ENCODE assay signal across 24 mouse cellular contexts in genomic region chr3:31123098-31123497, GRCm38 (mm10). TPM values are rescaled to one million over a fixed set of nuclear protein-coding genes. Genes with fewer than 3 reads are reported as not detected.
DNase-seq lines count a peak whose midpoint lies in the region; ATAC-seq and TF ChIP-seq lines count a peak whose summit lies in the region.
"Had no signal": no experiment of that assay in that cellular context is flagged by ENCODE, and none has a peak within 500 bp of the region (broad histone marks: within the 10 kb centered on the region; RNA-seq: fewer than 3 reads in every experiment).

No protein-coding gene starts in this region.

- no peaks in the 10 kb centered on the region for H3K9me3 ChIP-seq in intestine, postnatal 0 days (ENCODE audit: control insufficient read depth)
- H3K9me3 ChIP-seq in intestine, embryonic 15.5 days: no peaks in the 10 kb centered on the region
- H3K9me3 ChIP-seq in liver, embryonic 16.5 days (replicated peaks; ENCODE audit: control insufficient read depth, low read length): no peaks in the 10 kb centered on the region
- H3K9me3 ChIP-seq in liver, embryonic 12.5 days (replicated peaks): no peaks in the 10 kb centered on the region
- H3K9me3 ChIP-seq in midbrain, embryonic 11.5 days (ENCODE audit: control insufficient read depth, low read length): no peaks in the 10 kb centered on the region
- H3K9me3 ChIP-seq in midbrain, embryonic 15.5 days: no peaks in the 10 kb centered on the region
- H3K9me3 ChIP-seq: embryonic facial prominence, embryonic 10.5 days; embryonic facial prominence, embryonic 12.5 days; forebrain, embryonic 13.5 days; forebrain, embryonic 15.5 days; G1E had no signal

- H3K36me3 ChIP-seq in intestine, postnatal 0 days (ENCODE audit: control insufficient read depth, insufficient read depth): peaks cover 39% of the 10 kb centered on the region
- peaks cover 13% of the 10 kb centered on the region; the same call in 1 of the 2 replicates for H3K36me3 ChIP-seq in intestine, embryonic 15.5 days
- H3K36me3 ChIP-seq in liver, embryonic 16.5 days (ENCODE audit: control insufficient read depth, insufficient read depth): peaks cover under 1% of the 10 kb centered on the region; the same call in 1 of the 2 replicates
- H3K36me3 ChIP-seq in liver, embryonic 12.5 days: peaks cover 32% of the 10 kb centered on the region
- peaks cover 7% of the 10 kb centered on the region for H3K36me3 ChIP-seq in midbrain, embryonic 11.5 days (ENCODE audit: control insufficient read depth, insufficient read depth, low read length)
- H3K36me3 ChIP-seq in midbrain, embryonic 15.5 days (replicated peaks): peaks cover 25% of the 10 kb centered on the region

- no peak overlapping the region for H3K4me3 ChIP-seq in intestine, postnatal 0 days (ENCODE audit: low read depth, low read length)
- no peak overlapping the region for H3K4me3 ChIP-seq in intestine, embryonic 15.5 days (replicated peaks)
- H3K4me3 ChIP-seq in liver, embryonic 16.5 days (ENCODE audit: low read depth, low read length): no peak overlapping the region
- no peak overlapping the region for H3K4me3 ChIP-seq in liver, embryonic 12.5 days
- no peak overlapping the region for H3K4me3 ChIP-seq in midbrain, embryonic 11.5 days (ENCODE audit: low read depth, low read length)
- no peak overlapping the region for H3K4me3 ChIP-seq in midbrain, embryonic 15.5 days
- H3K4me3 ChIP-seq: embryonic facial prominence, embryonic 10.5 days; embryonic facial prominence, embryonic 12.5 days; forebrain, embryonic 13.5 days; forebrain, embryonic 15.5 days had no signal

- H3K9ac ChIP-seq in intestine, postnatal 0 days (ENCODE audit: low read depth, low read length): no peak overlapping the region
- no peak overlapping the region for H3K9ac ChIP-seq in intestine, embryonic 15.5 days
- H3K9ac ChIP-seq in liver, embryonic 16.5 days (ENCODE audit: low read depth, low read length): no peak overlapping the region
- H3K9ac ChIP-seq in liver, embryonic 12.5 days: no peak overlapping the region
- no peak overlapping the region for H3K9ac ChIP-seq in midbrain, embryonic 11.5 days (ENCODE audit: low read length)
- no peak overlapping the region for H3K9ac ChIP-seq in midbrain, embryonic 15.5 days
- H3K9ac ChIP-seq: embryonic facial prominence, embryonic 12.5 days; forebrain, embryonic 13.5 days; forebrain, embryonic 15.5 days had no signal

- WGBS in intestine, postnatal 0 days: 88% methylated on average over 4 of the region's 4 CpGs
- 82% methylated on average over 4 of the region's 4 CpGs for WGBS in intestine, embryonic 15.5 days
- WGBS in liver, embryonic 16.5 days (ENCODE audit: insufficient replicate concordance): 72% methylated on average over 4 of the region's 4 CpGs
- WGBS in liver, embryonic 12.5 days (ENCODE audit: insufficient replicate concordance): 79% methylated on average over 4 of the region's 4 CpGs
- WGBS in midbrain, embryonic 11.5 days: 83% methylated on average over 4 of the region's 4 CpGs
- WGBS in midbrain, embryonic 15.5 days: 92% methylated on average over 4 of the region's 4 CpGs

- no peak overlapping the region for H3K4me2 ChIP-seq in intestine, postnatal 0 days (replicated peaks; ENCODE audit: low read depth)
- no peak overlapping the region for H3K4me2 ChIP-seq in intestine, embryonic 15.5 days (replicated peaks)
- H3K4me2 ChIP-seq in liver, embryonic 16.5 days (ENCODE audit: low read depth, low read length): no peak overlapping the region
- H3K4me2 ChIP-seq in liver, embryonic 12.5 days: no peak overlapping the region
- H3K4me2 ChIP-seq in midbrain, embryonic 11.5 days: no peak overlapping the region
- no peak overlapping the region for H3K4me2 ChIP-seq in midbrain, embryonic 15.5 days
- H3K4me2 ChIP-seq: embryonic facial prominence, embryonic 12.5 days; forebrain, embryonic 13.5 days; forebrain, embryonic 15.5 days had no signal

- H3K27ac ChIP-seq in intestine, postnatal 0 days (ENCODE audit: low read depth, low read length): 0 out of 2 replicates have a peak overlapping the region, but pooled peaks have one; percentile 5
- no peak overlapping the region for H3K27ac ChIP-seq in intestine, embryonic 15.5 days
- no peak overlapping the region for H3K27ac ChIP-seq in liver, embryonic 16.5 days (ENCODE audit: low read length)
- no peak overlapping the region for H3K27ac ChIP-seq in liver, embryonic 12.5 days
- H3K27ac ChIP-seq in midbrain, embryonic 11.5 days (ENCODE audit: low read depth, low read length): no peak overlapping the region
- H3K27ac ChIP-seq in midbrain, embryonic 15.5 days: no peak overlapping the region
- H3K27ac ChIP-seq: embryonic facial prominence, embryonic 10.5 days; embryonic facial prominence, embryonic 12.5 days; forebrain, embryonic 13.5 days; forebrain, embryonic 15.5 days had no signal

- no peak for TF ChIP-seq CTCF in intestine, postnatal 0 days (IDR thresholded peaks at IDR 0.05; ENCODE audit: low read depth)

- H3K4me1 ChIP-seq in intestine, postnatal 0 days (replicated peaks; ENCODE audit: control insufficient read depth, insufficient read depth, low read length): no peaks in the 10 kb centered on the region
- H3K4me1 ChIP-seq in intestine, embryonic 15.5 days (replicated peaks): no peaks in the 10 kb centered on the region
- no peaks in the 10 kb centered on the region for H3K4me1 ChIP-seq in liver, embryonic 16.5 days (ENCODE audit: control insufficient read depth, low read depth, low read length)
- H3K4me1 ChIP-seq in liver, embryonic 12.5 days: no peaks in the 10 kb centered on the region
- no peaks in the 10 kb centered on the region; the same call in 1 of the 2 replicates for H3K4me1 ChIP-seq in midbrain, embryonic 11.5 days (ENCODE audit: control insufficient read depth, insufficient read depth, low read length)
- H3K4me1 ChIP-seq in midbrain, embryonic 15.5 days: no peaks in the 10 kb centered on the region
- H3K4me1 ChIP-seq: embryonic facial prominence, embryonic 10.5 days; embryonic facial prominence, embryonic 12.5 days; forebrain, embryonic 13.5 days; forebrain, embryonic 15.5 days had no signal

- no peak for ATAC-seq in intestine, postnatal 0 days
- no peak for ATAC-seq in intestine, embryonic 15.5 days
- peak; percentile 69; the same call in 1 of the 2 replicates for ATAC-seq in liver, embryonic 16.5 days (ENCODE audit: low read depth)
- ATAC-seq in liver, embryonic 12.5 days: no peak
- no peak for ATAC-seq in midbrain, embryonic 11.5 days (ENCODE audit: low FRiP score)
- no peak for ATAC-seq in midbrain, embryonic 15.5 days (replicated peaks)
- ATAC-seq: activated CD4-positive, CD25-positive, alpha-beta regulatory T cell, adult 4 months; CD4-positive, CD25-positive, alpha-beta regulatory T cell, adult 4 months; forebrain, embryonic 13.5 days; forebrain, embryonic 15.5 days; Patski had no signal

- peak; percentile 83 for DNase-seq in midbrain, embryonic 11.5 days (ENCODE audit: low spot score, missing footprints)
- DNase-seq: adrenal gland, adult 8-10 months; adrenal gland, postnatal 14 days; adrenal gland, postnatal 36 days; B cell, adult 2 months; cerebellum, adult 11-12 months; cerebellum, adult 2 months; cerebellum, adult 9-10 months; cerebellum, postnatal 10 days; cerebellum, postnatal 25 days had no signal

- H3K27me3 ChIP-seq in intestine, postnatal 0 days (replicated peaks; ENCODE audit: control insufficient read depth, insufficient read depth, low read length): no peaks in the 10 kb centered on the region
- no peaks in the 10 kb centered on the region for H3K27me3 ChIP-seq in intestine, embryonic 15.5 days (replicated peaks)
- no peaks in the 10 kb centered on the region for H3K27me3 ChIP-seq in liver, embryonic 16.5 days (ENCODE audit: control insufficient read depth, insufficient read depth, low read depth, low read length)
- H3K27me3 ChIP-seq in liver, embryonic 12.5 days (replicated peaks): no peaks in the 10 kb centered on the region
- no peaks in the 10 kb centered on the region for H3K27me3 ChIP-seq in midbrain, embryonic 11.5 days (ENCODE audit: control insufficient read depth, insufficient read depth, low read length)
- no peaks in the 10 kb centered on the region for H3K27me3 ChIP-seq in midbrain, embryonic 15.5 days (replicated peaks)
- H3K27me3 ChIP-seq: CH12.LX; embryonic facial prominence, embryonic 12.5 days; forebrain, embryonic 13.5 days; forebrain, embryonic 15.5 days; Patski had no signal

RNA-seq across cellular contexts. Expression of gene Cldn11, which starts 26.6 kb away (rescaled TPM):
- polyA plus RNA-seq in intestine, postnatal 0 days (2015; fragmentation: Nextera tagmentation; extraction: Ambion mirVana): 0.92 and 1.1 TPM in 2 replicates
- polyA plus RNA-seq in intestine, embryonic 15.5 days (2015; fragmentation: Nextera tagmentation; extraction: Ambion mirVana): 4.9 and 7.3 TPM in 2 replicates
- polyA plus RNA-seq in liver, embryonic 16.5 days (2015; fragmentation: Nextera tagmentation; extraction: Ambion mirVana): 0.13 and 0.21 TPM in 2 replicates
- polyA plus RNA-seq in liver, embryonic 12.5 days (2016; fragmentation: Nextera tagmentation; extraction: Ambion mirVana): 0.18 and 0.23 TPM in 2 replicates
- polyA plus RNA-seq in midbrain, embryonic 11.5 days (2014; fragmentation: Nextera tagmentation; extraction: Ambion mirVana): 8.7 and 9.6 TPM in 2 replicates
- polyA plus RNA-seq in midbrain, embryonic 15.5 days (2015; fragmentation: Nextera tagmentation; extraction: Ambion mirVana): 57.8 and 75.1 TPM in 2 replicates
- polyA plus RNA-seq: activated CD4-positive, CD25-positive, alpha-beta regulatory T cell, adult 4 months; CD4-positive, CD25-positive, alpha-beta regulatory T cell, adult 4 months; G1E; Patski had no signal

RNA-seq across cellular contexts. Expression of gene Skil, which starts 28.2 kb away (rescaled TPM):
- 19.1 and 22.1 TPM in 2 replicates for polyA plus RNA-seq in intestine, postnatal 0 days (2015; fragmentation: Nextera tagmentation; extraction: Ambion mirVana)
- 17.5 and 21.3 TPM in 2 replicates for polyA plus RNA-seq in intestine, embryonic 15.5 days (2015; fragmentation: Nextera tagmentation; extraction: Ambion mirVana)
- 4.2 and 5.6 TPM in 2 replicates for polyA plus RNA-seq in liver, embryonic 16.5 days (2015; fragmentation: Nextera tagmentation; extraction: Ambion mirVana)
- polyA plus RNA-seq in liver, embryonic 12.5 days (2016; fragmentation: Nextera tagmentation; extraction: Ambion mirVana): 7.6 and 8.5 TPM in 2 replicates
- 43.9 and 55.0 TPM in 2 replicates for polyA plus RNA-seq in midbrain, embryonic 11.5 days (2014; fragmentation: Nextera tagmentation; extraction: Ambion mirVana)
- 25.9 and 29.5 TPM in 2 replicates for polyA plus RNA-seq in midbrain, embryonic 15.5 days (2015; fragmentation: Nextera tagmentation; extraction: Ambion mirVana)
